Mouse (Mus musculus): ENCODE results near the gene Gm14459.
"Not testable (repeated sequence)": the region's sequence is repeated elsewhere in the genome, so short reads cannot be mapped to it uniquely, and the experiment has no call there.

DNA sequence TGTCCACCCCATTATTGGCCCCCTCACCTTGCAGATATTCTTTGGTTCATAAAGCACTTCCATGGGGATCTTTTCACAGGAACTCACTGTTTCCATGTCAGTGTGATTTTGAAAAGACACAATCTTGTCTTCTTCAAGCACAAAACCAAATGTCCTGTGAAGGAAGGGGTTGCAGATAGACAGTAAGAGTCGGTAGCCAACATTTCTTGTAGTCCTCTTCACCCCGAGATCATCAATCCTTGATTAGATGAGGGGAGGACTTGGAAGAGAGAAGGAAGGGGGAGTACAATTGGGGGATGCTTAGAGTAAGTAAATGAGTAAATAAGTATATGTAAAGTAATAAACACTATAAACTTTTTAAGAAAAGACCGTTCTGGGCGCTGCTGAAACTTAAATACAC lies 23.4 kb upstream of the Gm14459 start, which contains the start of gene Ssxb6:
- TF ChIP-seq EP300, CTCF (IDR thresholded peaks at IDR 0.05; ENCODE audit: low read depth): not testable (repeated sequence)
